Mouse (Mus musculus): ENCODE measurements around the gene Tmem101. TPM values are rescaled to one million over a fixed set of nuclear protein-coding genes. Genes with fewer than 3 reads are reported as not detected.
A peak's percentile ranks its signal among the peaks of the same experiment; 100 is the strongest.
"Not testable (repeated sequence)": the region's sequence is repeated elsewhere in the genome, so short reads cannot be mapped to it uniquely, and the experiment has no call there.

The Tmem101 gene
- total RNA-seq, 2 experiments from 2014 or later = 24.2 to 30.3 TPM

DNA sequence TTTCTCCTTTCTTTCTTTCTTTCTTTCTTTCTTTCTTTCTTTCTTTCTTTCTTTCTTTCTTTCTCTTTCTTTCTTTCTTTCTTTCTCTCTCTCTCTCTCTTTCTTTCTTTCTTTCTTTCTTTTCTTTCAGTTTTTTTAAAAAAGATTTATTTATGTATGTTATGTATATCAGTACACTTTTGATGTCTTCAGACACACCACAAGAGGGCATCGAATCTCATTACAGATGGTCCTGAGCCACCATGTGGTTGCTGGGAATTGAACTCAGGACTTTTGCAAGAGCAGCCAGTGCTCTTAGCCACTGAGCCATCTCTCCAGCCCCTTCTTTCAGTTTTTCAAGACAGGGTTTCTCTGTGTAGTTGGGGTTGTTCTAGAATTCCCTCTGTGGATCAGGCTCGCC, 1.8 kb upstream of the Tmem101 start:
- not testable (repeated sequence) for DNase-seq (ENCODE audit: extremely low spot score in 1 of 2, low spot score in 1 of 2)

GRCm38 (mm10) chr11:102156786-102157089, 534 bp upstream of the Tmem101 start:
- no peak for DNase-seq (ENCODE audit: extremely low spot score in 1 of 2, low spot score in 1 of 2)

GRCm38 (mm10) chr11:102147213-102147989, 8.8 kb downstream of the Tmem101 start:
- no peak for DNase-seq (ENCODE audit: extremely low spot score in 1 of 2, low spot score in 1 of 2)

DNA sequence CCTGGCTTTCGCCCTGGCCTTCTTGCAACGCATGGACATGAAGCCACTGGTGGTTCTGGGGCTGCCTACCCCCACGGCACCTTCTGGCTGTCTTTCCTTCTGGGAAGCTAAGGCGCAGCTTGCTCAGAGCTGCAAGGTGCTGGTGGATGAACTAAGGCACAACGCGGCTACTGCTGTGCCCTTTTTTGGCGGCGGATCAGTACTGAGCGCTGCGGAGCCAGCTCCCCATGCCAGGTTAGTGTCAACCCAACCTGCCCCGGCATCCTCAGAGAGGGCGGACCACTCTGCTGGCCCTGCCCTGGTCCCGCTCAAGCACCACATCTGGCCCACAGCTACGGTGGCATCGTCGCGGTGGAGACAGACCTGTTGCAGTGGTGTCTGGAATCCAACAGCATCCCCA, 9.7 kb downstream of the Tmem101 start:
- DNase-seq (ENCODE audit: extremely low spot score in 1 of 2, low spot score in 1 of 2) = no peak

DNA sequence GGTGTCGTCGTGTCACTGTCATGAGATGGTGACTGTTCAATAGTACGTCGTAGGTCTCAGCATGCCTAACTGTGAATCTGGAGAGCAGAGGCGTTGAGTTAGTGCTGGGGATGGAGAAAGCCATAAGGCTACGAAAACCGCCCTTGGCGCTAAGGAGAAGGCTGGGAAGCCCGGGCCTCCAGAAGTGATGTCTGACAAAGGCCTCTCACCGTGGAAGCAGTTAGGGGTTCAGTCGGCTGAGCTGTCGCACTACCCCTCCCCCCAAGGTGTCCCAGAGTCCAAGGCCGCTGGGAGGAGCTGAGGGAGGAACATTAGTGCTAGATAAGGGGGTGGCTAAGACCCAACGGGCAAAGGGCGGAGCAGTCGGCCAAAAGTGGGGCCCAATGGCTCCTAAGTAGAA, 10.2 kb downstream of the Tmem101 start:
- no peak for DNase-seq (ENCODE audit: extremely low spot score in 1 of 2, low spot score in 1 of 2)

- DNase-seq (ENCODE audit: extremely low spot score in 1 of 2, low spot score in 1 of 2) = no peak
These were observed 10.7 kb downstream of the Tmem101 start, which contains the start of gene Nags for GRCm38 (mm10) chr11:102145471-102146001. Gene Nags (plus strand): TSS chr11:102145513.

DNA sequence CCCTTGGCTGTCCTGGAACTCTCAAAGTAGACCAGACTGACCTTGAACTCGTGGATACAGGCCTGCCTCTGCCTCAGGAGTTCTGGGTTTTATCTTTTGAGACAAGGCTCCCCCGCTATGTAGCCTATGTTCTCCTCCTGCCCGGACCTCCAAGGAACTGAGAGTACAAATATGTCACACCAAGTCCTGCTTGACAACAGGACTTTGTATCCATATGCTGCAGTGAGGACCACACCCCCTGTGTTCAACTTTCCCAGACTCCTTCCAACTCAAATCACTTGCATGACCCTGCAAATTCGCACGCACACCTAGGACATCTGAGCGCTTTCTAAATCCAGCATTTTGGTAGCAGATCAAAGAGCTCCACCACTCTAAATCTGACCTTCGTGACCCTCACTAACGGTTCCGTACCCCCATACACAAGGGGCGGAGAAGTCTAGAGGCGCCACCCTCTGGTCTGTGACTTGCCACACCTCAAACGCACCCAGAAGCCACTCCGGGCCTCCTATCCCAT, 11.2 kb downstream of the Tmem101 start:
- no peak for DNase-seq (ENCODE audit: extremely low spot score in 1 of 2, low spot score in 1 of 2)

- DNase-seq (ENCODE audit: extremely low spot score in 1 of 2, low spot score in 1 of 2) = no peak
These were observed 13.8 kb downstream of the Tmem101 start for GRCm38 (mm10) chr11:102142355-102142754.

GRCm38 (mm10) chr11:102140508-102140907, 15.7 kb downstream of the Tmem101 start:
- peak; percentile 62 to 89 for DNase-seq (ENCODE audit: extremely low spot score in 1 of 2, low spot score in 1 of 2)

DNA sequence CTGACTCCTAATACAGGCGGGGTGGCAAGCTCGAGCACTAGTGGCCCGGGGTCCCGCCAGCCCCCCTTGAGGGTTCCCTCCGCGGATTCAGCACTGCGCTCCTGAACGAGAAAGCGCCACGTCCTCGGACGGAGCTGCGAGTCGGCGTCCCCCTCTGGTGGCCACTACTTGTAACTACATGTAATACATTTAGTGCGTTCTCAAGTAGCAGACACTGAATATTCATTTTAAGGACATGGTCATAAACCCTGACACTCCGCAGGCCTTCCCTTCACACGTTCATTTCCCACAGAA, 17.8 kb downstream of the Tmem101 start:
- peak in 1 of 2 experiments; percentile 63 for DNase-seq (ENCODE audit: extremely low spot score in 1 of 2, low spot score in 1 of 2)

- peak in 1 of 2 experiments; percentile 33 for DNase-seq (ENCODE audit: extremely low spot score in 1 of 2, low spot score in 1 of 2)
These were observed 18.4 kb downstream of the Tmem101 start for GRCm38 (mm10) chr11:102137625-102138446.

DNA sequence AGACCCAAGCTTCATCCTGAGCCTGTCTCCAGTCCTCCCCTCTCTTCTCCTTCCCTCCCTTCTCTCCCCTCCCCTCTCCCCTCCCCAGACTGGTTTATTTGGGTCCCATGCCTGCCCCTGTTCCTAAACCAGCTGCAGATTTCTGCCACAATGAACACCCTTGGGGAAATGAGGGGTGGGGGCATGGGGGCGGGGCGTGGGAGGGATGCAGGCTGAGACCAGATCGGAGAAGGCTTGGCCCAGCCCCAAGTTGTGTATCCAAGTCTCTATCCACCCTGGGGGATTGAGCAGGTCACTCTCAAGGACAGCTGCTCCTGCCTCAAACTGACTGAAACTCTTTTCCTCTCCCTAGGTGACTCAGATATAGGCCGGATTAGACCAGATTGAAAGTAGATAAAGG, 21.7 kb downstream of the Tmem101 start:
- DNase-seq (ENCODE audit: extremely low spot score in 1 of 2, low spot score in 1 of 2) = no peak

DNA sequence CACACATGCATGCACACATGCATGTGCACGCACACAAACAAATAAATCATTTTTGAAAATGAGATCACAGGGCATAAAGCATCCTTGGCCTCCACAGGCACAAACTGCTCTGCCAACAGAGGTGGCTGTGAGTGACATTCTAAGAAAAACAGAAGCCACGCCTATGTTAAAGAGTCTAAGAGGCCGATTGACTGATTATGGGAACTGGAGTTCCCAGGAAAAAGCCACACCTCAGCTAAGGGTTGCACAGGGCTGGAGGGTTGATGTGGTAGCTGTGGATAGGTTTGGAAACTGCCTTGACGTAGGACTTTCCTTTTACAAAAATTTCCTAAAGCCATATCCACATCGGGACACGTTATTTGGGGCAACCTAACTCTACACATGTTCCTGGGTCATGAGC, 38.8 kb downstream of the Tmem101 start:
- no peak for DNase-seq (ENCODE audit: extremely low spot score in 1 of 2, low spot score in 1 of 2)

DNA sequence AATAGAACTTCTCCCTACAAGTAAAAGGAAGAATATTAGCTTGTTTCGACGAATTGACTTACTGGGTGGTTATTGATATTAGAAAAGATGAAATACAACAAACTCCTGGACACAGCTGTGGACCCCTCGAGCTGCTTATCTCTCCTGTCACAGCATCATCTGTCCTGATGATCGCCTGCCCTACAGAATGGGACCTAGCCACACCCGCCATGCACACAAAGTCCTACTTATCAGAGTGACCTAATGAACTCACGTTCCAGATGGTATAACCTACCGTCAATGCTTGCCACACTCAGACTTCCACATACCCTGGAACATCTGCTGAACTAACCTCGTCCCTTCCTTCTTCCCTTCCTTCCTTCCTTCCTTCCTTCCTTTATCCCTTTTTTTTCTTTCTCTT, 40.0 kb downstream of the Tmem101 start:
- DNase-seq (ENCODE audit: extremely low spot score in 1 of 2, low spot score in 1 of 2) = no peak

- no peak for DNase-seq (ENCODE audit: extremely low spot score in 1 of 2, low spot score in 1 of 2)
These were observed 44.6 kb downstream of the Tmem101 start for GRCm38 (mm10) chr11:102111576-102111975.

DNA sequence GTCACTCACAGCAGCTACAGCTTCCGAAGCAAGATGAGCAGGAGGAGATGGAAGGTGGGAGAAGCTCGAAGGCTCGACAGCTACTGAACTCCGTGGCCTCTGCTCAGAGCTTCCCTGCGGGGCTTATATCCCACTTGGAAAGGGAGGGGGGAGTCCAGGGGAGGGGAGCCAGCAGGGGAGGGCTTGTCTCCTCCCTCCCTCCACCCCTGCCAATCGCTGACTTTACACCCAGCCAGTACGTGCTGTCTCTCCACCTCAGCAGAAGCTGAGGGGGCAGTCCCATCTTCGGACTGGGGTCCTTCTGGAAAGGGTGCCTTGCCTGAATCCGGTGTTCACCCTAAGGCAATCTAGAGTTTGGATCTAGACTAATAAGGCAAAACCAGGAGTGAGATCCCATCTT, 48.5 kb downstream of the Tmem101 start, which contains the start of gene Pyy:
Gene Pyy, minus strand, starts transcription at position 101 of the 400 bp plus-strand sequence.
- no peak for DNase-seq (ENCODE audit: extremely low spot score in 1 of 2, low spot score in 1 of 2)

- no peak for DNase-seq (ENCODE audit: extremely low spot score in 1 of 2, low spot score in 1 of 2)
These were observed 49.3 kb downstream of the Tmem101 start for GRCm38 (mm10) chr11:102106911-102107310.

All from layer of hippocampus, postnatal 25 days (tissue).